Mouse (Mus musculus): ENCODE measurements at regions not wholly inside any gene's neighbourhood (a gene's known extent, or its start where the extent isn't known, plus 50 kb on each side); places are given as distances from the start of the nearest gene placed in this dataset.

- no peak for TF ChIP-seq POLR2A (IDR thresholded peaks at IDR 0.05; ENCODE audit: borderline replicate concordance, control insufficient read depth, low read depth, low read length)
- TF ChIP-seq CTCF (IDR thresholded peaks at IDR 0.05; ENCODE audit: control insufficient read depth, insufficient read depth, low read length) = no peak
These were observed 67.2 kb upstream of the Dhx40 start for GRCm38 (mm10) chr11:86874666-86875295.

Measured in bone marrow, adult 2 months (tissue).